Comparison of ENCODE assay signal across 17 mouse cellular contexts in genomic region chr2:26921784-26922183, GRCm38 (mm10). TPM values are rescaled to one million over a fixed set of nuclear protein-coding genes. Genes with fewer than 3 reads are reported as not detected.
A peak's percentile ranks its signal among the peaks of the same experiment; 100 is the strongest.
DNase-seq lines count a peak whose midpoint lies in the region; ATAC-seq lines count a peak whose summit lies in the region.
"Had no signal": no experiment of that assay in that cellular context is flagged by ENCODE, and none has a peak within 500 bp of the region (broad histone marks: within the 10 kb centered on the region; RNA-seq: fewer than 3 reads in every experiment).

No protein-coding gene starts in this region.

- H3K4me1 ChIP-seq in kidney, embryonic 14.5 days (ENCODE audit: control insufficient read depth, insufficient read depth, low read length): peaks cover 13% of the 10 kb centered on the region
- H3K4me1 ChIP-seq in forebrain, embryonic 11.5 days (replicated peaks; ENCODE audit: control insufficient read depth, insufficient read depth, low read length): peaks cover 8% of the 10 kb centered on the region

- no peak overlapping the region for H3K27ac ChIP-seq in kidney, embryonic 14.5 days (ENCODE audit: low read depth, low read length)
- no peak overlapping the region for H3K27ac ChIP-seq in forebrain, embryonic 11.5 days (ENCODE audit: low read depth, low read length)
- H3K27ac ChIP-seq: embryonic facial prominence, embryonic 12.5 days; forebrain, embryonic 12.5 days; hindbrain, embryonic 10.5 days; limb, embryonic 15.5 days; neural tube, embryonic 13.5 days had no signal

- H3K4me2 ChIP-seq in kidney, embryonic 14.5 days (replicated peaks; ENCODE audit: low read depth, low read length): no peak overlapping the region
- H3K4me2 ChIP-seq in forebrain, embryonic 11.5 days (ENCODE audit: low read depth, low read length, severe bottlenecking): no peak overlapping the region
- H3K4me2 ChIP-seq: embryonic facial prominence, embryonic 12.5 days; forebrain, embryonic 12.5 days; limb, embryonic 15.5 days; neural tube, embryonic 13.5 days had no signal

- no peak overlapping the region for H3K9ac ChIP-seq in kidney, embryonic 14.5 days (ENCODE audit: low read depth, low read length)
- no peak overlapping the region for H3K9ac ChIP-seq in forebrain, embryonic 11.5 days (ENCODE audit: low read length)
- H3K9ac ChIP-seq: embryonic facial prominence, embryonic 12.5 days; forebrain, embryonic 12.5 days; limb, embryonic 15.5 days; neural tube, embryonic 13.5 days had no signal

- peaks cover 89% of the 10 kb centered on the region for H3K36me3 ChIP-seq in kidney, embryonic 14.5 days (ENCODE audit: control insufficient read depth, insufficient read depth, low read length)
- peaks cover 26% of the 10 kb centered on the region for H3K36me3 ChIP-seq in forebrain, embryonic 11.5 days (ENCODE audit: control insufficient read depth, insufficient read depth, low read length)

- H3K9me3 ChIP-seq in kidney, embryonic 14.5 days (ENCODE audit: control insufficient read depth, low read length): no peaks in the 10 kb centered on the region
- H3K9me3 ChIP-seq in forebrain, embryonic 11.5 days (ENCODE audit: control insufficient read depth, low read length): no peaks in the 10 kb centered on the region
- H3K9me3 ChIP-seq: embryonic facial prominence, embryonic 12.5 days; forebrain, embryonic 12.5 days; hindbrain, embryonic 10.5 days; limb, embryonic 15.5 days; neural tube, embryonic 13.5 days had no signal

- 76% methylated on average over 9 of the region's 9 CpGs for WGBS in kidney, embryonic 14.5 days
- WGBS in forebrain, embryonic 11.5 days: 87% methylated on average over 9 of the region's 9 CpGs

- H3K4me3 ChIP-seq in kidney, embryonic 14.5 days (ENCODE audit: low read length): no peak overlapping the region
- H3K4me3 ChIP-seq in forebrain, embryonic 11.5 days (ENCODE audit: low read depth, low read length): no peak overlapping the region
- H3K4me3 ChIP-seq: embryonic facial prominence, embryonic 12.5 days; forebrain, embryonic 12.5 days; hindbrain, embryonic 10.5 days; limb, embryonic 15.5 days; neural tube, embryonic 13.5 days had no signal

- peak; percentile 79 for DNase-seq in adrenal gland, postnatal 10 days
- no peak for DNase-seq in adrenal gland, adult 8-10 months
- DNase-seq in kidney, adult 18-20 months: peak; percentile 52
- peak; percentile 30 for DNase-seq in ovary, postnatal 36 days (ENCODE audit: low spot score)
- DNase-seq in ovary, adult 18-20 months (ENCODE audit: low spot score): no peak
- no peak for DNase-seq in frontal cortex, postnatal 25 days (ENCODE audit: low spot score in 2 of 2)
- DNase-seq in forebrain, embryonic 11.5 days (ENCODE audit: low spot score): no peak
- DNase-seq: cerebellum, postnatal 36 days; layer of hippocampus, postnatal 36 days; spleen, adult 18-20 months had no signal

- ATAC-seq in kidney, embryonic 14.5 days (ENCODE audit: low FRiP score, low TSS enrichment): no peak
- ATAC-seq in forebrain, embryonic 11.5 days (replicated peaks; ENCODE audit: low FRiP score): no peak
- ATAC-seq: intestine, embryonic 16.5 days had no signal

- no peaks in the 10 kb centered on the region for H3K27me3 ChIP-seq in kidney, embryonic 14.5 days (ENCODE audit: control insufficient read depth, insufficient read depth, low read length)
- no peaks in the 10 kb centered on the region for H3K27me3 ChIP-seq in forebrain, embryonic 11.5 days (ENCODE audit: control insufficient read depth, insufficient read depth, low read length)
- H3K27me3 ChIP-seq: embryonic facial prominence, embryonic 12.5 days; forebrain, embryonic 12.5 days; limb, embryonic 15.5 days; neural tube, embryonic 13.5 days had no signal

RNA-seq across cellular contexts. Expression of gene Surf1, which starts 5.5 kb away (rescaled TPM):
- 10 to 100 TPM; 78.4 to 81.5 TPM for total RNA-seq in adrenal gland, postnatal 10 days (2021)
- total RNA-seq in adrenal gland, adult 8-10 months (2022): 100 to 1,000 TPM; 128 to 137 (median 135) TPM
- polyA plus RNA-seq in kidney, embryonic 14.5 days (2014; fragmentation: Nextera tagmentation; extraction: Ambion mirVana): 48.1 and 51.1 TPM in 2 replicates
- polyA plus RNA-seq in forebrain, embryonic 11.5 days (2014; fragmentation: Nextera tagmentation; extraction: Ambion mirVana): 44.1 and 44.6 TPM in 2 replicates

RNA-seq across cellular contexts. Expression of gene Surf2, which starts 5.6 kb away (rescaled TPM):
- total RNA-seq in adrenal gland, postnatal 10 days (2021): 10 to 100 TPM; 27.1 to 29.8 TPM
- total RNA-seq in adrenal gland, adult 8-10 months (2022): 10 to 100 TPM; 43.1 to 55.8 (median 52.2) TPM
- 40.1 and 46.5 TPM in 2 replicates for polyA plus RNA-seq in kidney, embryonic 14.5 days (2014; fragmentation: Nextera tagmentation; extraction: Ambion mirVana)
- polyA plus RNA-seq in forebrain, embryonic 11.5 days (2014; fragmentation: Nextera tagmentation; extraction: Ambion mirVana): 43.6 and 44.5 TPM in 2 replicates

RNA-seq across cellular contexts. Expression of gene Rpl7a, which starts 11.2 kb away (rescaled TPM):
- 100 to 1,000 TPM; 516 to 520 TPM for total RNA-seq in adrenal gland, postnatal 10 days (2021)
- total RNA-seq in adrenal gland, adult 8-10 months (2022): 100 to 1,000 TPM; 424 to 496 (median 462) TPM
- polyA plus RNA-seq in kidney, embryonic 14.5 days (2014; fragmentation: Nextera tagmentation; extraction: Ambion mirVana): 790 and 884 TPM in 2 replicates
- 647 and 668 TPM in 2 replicates for polyA plus RNA-seq in forebrain, embryonic 11.5 days (2014; fragmentation: Nextera tagmentation; extraction: Ambion mirVana)

RNA-seq across cellular contexts. Expression of gene Med22, which starts 11.3 kb away (rescaled TPM):
- 10 to 100 TPM; 49.3 to 50.2 TPM for total RNA-seq in adrenal gland, postnatal 10 days (2021)
- 10 to 100 TPM; 51.6 to 73.6 (median 62.4) TPM for total RNA-seq in adrenal gland, adult 8-10 months (2022)
- polyA plus RNA-seq in kidney, embryonic 14.5 days (2014; fragmentation: Nextera tagmentation; extraction: Ambion mirVana): 27.0 and 35.2 TPM in 2 replicates
- 112 and 120 TPM in 2 replicates for polyA plus RNA-seq in forebrain, embryonic 11.5 days (2014; fragmentation: Nextera tagmentation; extraction: Ambion mirVana)

RNA-seq across cellular contexts. Expression of gene Surf4, which starts 11.9 kb away (rescaled TPM):
- total RNA-seq in adrenal gland, postnatal 10 days (2021): 100 to 1,000 TPM; 118 to 141 TPM
- 100 to 1,000 TPM; 161 to 218 (median 182) TPM for total RNA-seq in adrenal gland, adult 8-10 months (2022)
- 124 and 187 TPM in 2 replicates for polyA plus RNA-seq in kidney, embryonic 14.5 days (2014; fragmentation: Nextera tagmentation; extraction: Ambion mirVana)
- polyA plus RNA-seq in forebrain, embryonic 11.5 days (2014; fragmentation: Nextera tagmentation; extraction: Ambion mirVana): 144 and 152 TPM in 2 replicates

Comparison
In these comparisons a context has a peak if more than half of its experiments do, and no peak if none do; other contexts are left out.
1. DNase-seq: peak in adrenal gland, postnatal 10 days (single experiment), kidney, adult 18-20 months (single experiment) and ovary, postnatal 36 days (single experiment); none in adrenal gland, adult 8-10 months (single experiment), ovary, adult 18-20 months (single experiment), frontal cortex, postnatal 25 days (0 of 2) and forebrain, embryonic 11.5 days (single experiment).